Mouse (Mus musculus) Patski (cell line): Measurements from ENCODE around the gene Sfrp5. TPM values are rescaled to one million over a fixed set of nuclear protein-coding genes. Genes with fewer than 3 reads are reported as not detected.

Experiments
- ATAC-seq: fragments of 100-300 bp; one replicate; pipeline ENCODE4 v1.8.0; 2021
- CTCF ChIA-PET: fragments of 350-600 bp; sonication (Branson Sonifier 250); formaldehyde crosslinking; loops from one replicate; lab custom pipeline; 2022; ENCODE audit warnings: inconsistent platforms; lab: Charles Lee
- POLR2A ChIA-PET: fragments of 350-600 bp; sonication (Branson Sonifier 250); formaldehyde crosslinking; loops from one replicate; lab custom pipeline; 2022; ENCODE audit warnings: antibody characterized with exemption, inconsistent platforms; lab: Charles Lee
- DNase-seq: peaks from one replicate; pipeline ENCODE4 v3.0.0-alpha.2; 2011; ENCODE audit warnings: low read depth, low spot score
- H3K27me3 ChIP-seq: fragments of 371-371 bp; one replicate; pipeline ENCODE4 v1.5.1; 2021
- CTCF ChIP-seq: fragments of 100-300 bp; IDR thresholded peaks from one replicate; pipeline ENCODE4 v1.5.1; 2021
- in situ Hi-C: fragments of 300-500 bp; cut with MboI; formaldehyde crosslinking; loops from 3 replicates; pipeline ENCODE4 v1.11.1; 2018; ENCODE audit warnings: low pct_unique_long_range_greater_than_20kb, mixed read lengths
- polyA plus RNA-seq: library from polyadenylated mRNA; unstranded; gene quantifications from one replicate; pipeline ENCODE4 v1.2.3, GENCODE M21; 2021

Gene Sfrp5
- polyA plus RNA-seq, 1 experiment from 2014 or later = 0.04 TPM

DNA sequence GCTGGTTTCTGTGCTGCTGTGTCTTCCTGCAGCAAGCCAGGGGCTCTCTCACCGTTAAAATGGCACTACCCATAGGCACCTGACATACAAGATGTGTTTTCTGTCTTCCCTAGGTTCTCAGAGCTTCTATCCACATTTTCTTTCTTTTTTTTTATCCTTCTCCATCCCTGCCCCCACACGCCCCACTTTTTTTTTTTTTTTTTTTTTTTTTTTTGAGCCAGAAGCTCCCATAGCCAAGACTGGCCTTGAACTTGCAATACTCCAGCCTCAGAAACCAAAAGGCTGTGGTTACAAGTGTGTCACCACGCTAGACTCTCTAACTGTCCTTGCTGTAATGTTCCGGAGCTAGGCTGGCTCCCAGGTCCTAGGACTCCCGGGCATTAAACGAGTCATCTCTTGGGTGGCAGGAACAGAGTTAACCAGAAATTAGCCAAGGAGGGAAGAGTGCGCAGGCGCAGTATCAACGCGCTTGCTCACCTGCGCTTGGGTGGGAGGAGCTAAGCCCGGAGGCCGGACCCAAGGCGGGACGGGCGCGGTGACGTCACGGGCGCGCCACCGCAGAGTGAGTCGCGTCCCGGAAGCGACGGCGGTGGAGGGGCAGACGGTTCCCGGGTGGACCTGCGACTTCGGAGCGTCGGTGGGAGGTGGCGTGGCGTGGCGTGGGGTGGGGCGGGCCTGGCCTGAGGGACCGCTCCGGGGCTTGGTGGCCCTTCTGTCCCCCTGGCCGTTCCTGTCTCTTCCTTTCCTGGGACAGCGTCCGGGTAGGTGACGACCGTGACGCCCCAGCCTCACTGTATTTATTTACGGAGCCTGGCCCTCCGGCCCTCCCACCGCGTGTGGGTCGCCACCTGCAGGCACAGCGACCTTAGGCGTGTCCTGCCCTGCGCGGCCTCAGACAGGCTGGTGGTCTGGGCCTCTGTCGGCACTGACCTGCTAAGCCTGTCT, 31.8 kb downstream of the Sfrp5 start:
- in situ Hi-C loops = no loop called here

DNA sequence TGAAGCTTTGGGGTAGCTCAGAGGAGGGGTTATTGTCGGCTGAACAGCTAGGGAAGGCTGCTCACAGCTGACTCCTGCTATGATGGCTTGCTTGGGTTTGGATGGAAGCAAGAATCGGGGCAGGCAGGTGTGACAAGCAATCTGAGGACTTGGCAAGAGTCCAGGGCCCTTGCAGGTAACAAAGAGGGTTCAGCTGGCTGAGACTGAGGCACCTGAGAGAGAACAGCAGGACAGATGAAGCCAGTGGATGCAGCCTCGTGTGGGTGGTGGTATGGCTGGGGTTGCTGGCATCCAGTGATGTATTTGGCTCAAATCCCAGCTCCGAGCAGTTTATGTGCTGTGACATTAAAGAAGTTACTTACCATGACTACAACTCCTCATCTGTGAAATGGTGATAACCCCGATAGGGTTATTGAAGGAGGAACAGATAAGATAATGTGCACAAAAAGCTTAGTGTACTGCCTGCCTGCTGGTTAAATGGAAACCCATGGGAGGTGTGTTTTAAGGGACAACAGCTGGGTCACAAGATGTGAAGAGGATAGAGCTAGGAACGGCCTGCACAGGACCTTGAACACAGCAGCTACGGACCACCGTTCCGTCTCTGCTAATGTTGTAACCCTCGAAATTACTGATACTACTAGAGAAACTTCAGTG, 32.6 kb downstream of the Sfrp5 start:
- ATAC-seq (no peak), DNase-seq (no peak)
- POLR2A ChIA-PET = interaction anchor here (0.7 to 0.9 kb wide), 3 partner anchors 15 to 432 kb away, joined by 4 to 8 read pairs (median 5); no protein-coding TSS in a partner anchor
- no peaks in the 10 kb centered on the region for H3K27me3 ChIP-seq
- TF ChIP-seq CTCF = no peak
- in situ Hi-C loops = no loop called here
- CTCF ChIA-PET = interaction anchor here (1.3 to 9.1 kb wide), 4 partner anchors 19 to 143 kb away, joined by 3 to 97 read pairs (median 21); partner anchors contain the start of gene Ankrd2

More for the DNA sequence above, 31.8 kb downstream of the Sfrp5 start:
- CTCF ChIA-PET = interaction anchor here (1.3 to 9.1 kb wide), 4 partner anchors 20 to 144 kb away, joined by 3 to 97 read pairs (median 21); partner anchors contain the start of gene Ankrd2
- no peak for TF ChIP-seq CTCF
- ATAC-seq (peak; percentile 81), DNase-seq (peak; percentile 90)
- POLR2A ChIA-PET = interaction anchor here (0.7 to 1.0 kb wide), 5 partner anchors 16 to 1354 kb away, joined by 3 to 8 read pairs (median 4); no protein-coding TSS in a partner anchor
- H3K27me3 ChIP-seq = no peaks in the 10 kb centered on the region

DNA sequence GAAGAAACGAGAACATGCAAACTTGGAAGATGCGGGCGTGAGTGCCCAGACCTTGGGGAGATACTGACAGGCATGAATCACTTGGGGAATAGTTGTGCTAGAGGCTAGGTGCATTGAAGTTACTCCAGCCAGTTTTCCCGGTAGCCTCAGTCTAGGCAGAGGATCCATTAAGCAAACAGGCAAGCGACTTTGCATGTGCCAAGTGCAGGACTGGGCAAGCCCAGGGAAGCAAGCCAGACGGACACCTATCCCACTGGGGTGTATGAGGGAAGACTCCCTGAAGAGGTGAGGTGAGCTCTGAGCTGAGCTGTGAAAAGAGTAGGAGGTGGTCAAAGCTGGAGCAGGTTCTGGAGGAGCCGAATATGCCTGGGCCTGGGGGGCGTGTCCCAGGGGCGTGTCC, 34.6 kb downstream of the Sfrp5 start:
- POLR2A ChIA-PET = interaction anchor here (1.4 kb wide), 1 partner anchor 23 kb away, joined by 4 read pairs; no protein-coding TSS in a partner anchor
- TF ChIP-seq CTCF = no peak

GRCm38 (mm10) chr19:42166766-42167165, 35.3 kb downstream of the Sfrp5 start:
- POLR2A ChIA-PET = interaction anchor here (1.4 to 1.7 kb wide), 2 partner anchors 18 to 22 kb away, joined by 4 to 10 read pairs; no protein-coding TSS in a partner anchor
- ATAC-seq (no peak), DNase-seq (no peak)
- no peak for TF ChIP-seq CTCF
- in situ Hi-C loops = no loop called here
- CTCF ChIA-PET = interaction anchor here (0.7 to 9.1 kb wide), 14 partner anchors 8 to 386 kb away, joined by 3 to 97 read pairs (median 3); partner anchors contain the start of genes Hoga1 and Pi4k2a
- H3K27me3 ChIP-seq = peaks cover 3% of the 10 kb centered on the region

More for the DNA sequence above, 34.6 kb downstream of the Sfrp5 start:
- in situ Hi-C loops = no loop called here
- no peak for DNase-seq
- CTCF ChIA-PET = interaction anchor here (1.1 to 9.1 kb wide), 4 partner anchors 17 to 133 kb away, joined by 3 to 97 read pairs (median 22); partner anchors contain the start of gene Pi4k2a
- ATAC-seq = no peak
- H3K27me3 ChIP-seq = peaks cover 3% of the 10 kb centered on the region

DNA sequence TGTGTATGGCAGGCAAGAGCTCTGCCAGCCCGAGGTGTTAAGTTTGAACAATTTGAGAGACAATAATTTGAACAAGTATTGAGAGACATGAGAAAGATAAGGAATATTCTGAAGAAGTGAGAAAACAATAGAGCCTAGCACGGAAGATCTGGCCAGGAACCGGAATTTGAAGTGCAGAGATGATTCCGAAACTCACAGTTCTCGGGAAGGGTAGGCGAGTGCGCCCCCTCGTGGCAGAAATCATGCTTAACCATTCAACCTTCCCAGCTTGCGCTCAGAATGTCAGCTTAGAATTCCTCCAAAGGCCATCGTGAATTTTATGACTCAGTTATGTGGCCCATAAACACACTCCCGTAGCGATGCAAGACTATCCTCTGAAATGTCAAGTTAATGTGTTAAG, 35.9 kb downstream of the Sfrp5 start:
- peaks cover 3% of the 10 kb centered on the region for H3K27me3 ChIP-seq
- ATAC-seq = peak; percentile 24
- in situ Hi-C loops = no loop called here
- DNase-seq = no peak
- POLR2A ChIA-PET = interaction anchor here (0.8 to 1.7 kb wide), 3 partner anchors 14 to 21 kb away, joined by 4 to 10 read pairs (median 7); no protein-coding TSS in a partner anchor
- CTCF ChIA-PET = interaction anchor here (0.6 to 9.1 kb wide), 18 partner anchors 8 to 387 kb away, joined by 3 to 97 read pairs (median 3); partner anchors contain the start of genes Ankrd2, Avpi1, Hoga1 and Pi4k2a
- peak; percentile 96 for TF ChIP-seq CTCF

DNA sequence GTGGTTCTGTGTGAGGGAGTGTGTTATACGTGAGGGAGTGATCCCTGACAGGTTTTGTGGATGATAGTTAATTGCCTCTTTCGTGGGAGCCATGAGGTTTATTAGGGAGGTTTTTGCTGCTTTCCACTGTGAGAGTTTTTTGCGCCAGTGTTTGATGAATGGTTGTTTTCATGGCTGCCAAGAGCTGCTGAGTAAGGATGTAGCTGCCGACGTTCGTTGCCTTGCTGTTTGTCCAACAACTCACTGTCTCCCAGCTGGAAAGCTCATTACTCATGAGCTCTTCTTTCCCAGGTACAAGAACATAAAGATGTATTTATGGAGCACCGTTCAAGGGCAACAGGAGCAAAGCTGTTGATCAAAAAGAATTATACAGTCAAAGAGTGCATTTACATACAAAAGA, 37.9 kb downstream of the Sfrp5 start:
- TF ChIP-seq CTCF = no peak
- no peak for DNase-seq
- ChIA-PET CTCF (interaction anchor here (0.7 to 9.1 kb wide), 4 partner anchors 14 to 129 kb away, joined by 5 to 97 read pairs (median 8); partner anchors contain the start of genes Ankrd2 and Hoga1), POLR2A (no interaction called here)
- in situ Hi-C loops = no loop called here
- H3K27me3 ChIP-seq = peaks cover 3% of the 10 kb centered on the region
- no peak for ATAC-seq

DNA sequence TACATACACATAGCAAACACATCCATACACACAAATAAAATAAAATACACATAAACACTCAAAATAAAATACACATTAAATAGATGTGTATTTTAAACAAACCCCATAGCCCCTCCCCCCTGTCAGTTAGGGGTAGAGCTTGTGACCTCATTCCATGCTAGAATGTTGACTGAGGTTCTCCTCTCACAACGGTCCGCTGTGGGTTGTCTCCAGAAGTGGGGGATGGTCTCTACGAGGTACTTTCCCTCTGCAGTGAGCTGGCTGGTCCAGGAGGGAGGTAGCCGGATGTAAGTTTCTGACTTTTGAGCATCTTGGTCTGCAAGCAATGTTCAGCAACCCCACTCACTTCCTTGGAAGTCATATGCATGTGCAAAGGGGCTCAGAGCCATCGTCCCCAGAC, 38.3 kb downstream of the Sfrp5 start, which contains the start of gene Zfyve27:
Gene Zfyve27, plus strand, starts transcription at position 188 of the 400 bp plus-strand sequence.
- peaks cover 3% of the 10 kb centered on the region for H3K27me3 ChIP-seq
- ATAC-seq = no peak
- in situ Hi-C loops = no loop called here
- CTCF ChIA-PET = interaction anchor here (0.9 to 9.1 kb wide), 3 partner anchors 13 to 128 kb away, joined by 6 to 97 read pairs (median 11); partner anchors contain the start of gene Ankrd2
- no peak for DNase-seq
- POLR2A ChIA-PET = no interaction called here
- no peak for TF ChIP-seq CTCF

GRCm38 (mm10) chr19:42158246-42159017, 43.6 kb downstream of the Sfrp5 start:
- no peak for DNase-seq
- POLR2A ChIA-PET = interaction anchor here (0.5 to 1.1 kb wide), 3 partner anchors 28 to 106 kb away, joined by 3 to 6 read pairs (median 5); no protein-coding TSS in a partner anchor
- TF ChIP-seq CTCF = no peak

More at GRCm38 (mm10) chr19:42158246-42159017, 43.6 kb downstream of the Sfrp5 start:
- in situ Hi-C loops = no loop called here
- ATAC-seq = no peak
- peaks cover 3% of the 10 kb centered on the region for H3K27me3 ChIP-seq
- CTCF ChIA-PET = interaction anchor here (1.0 to 1.9 kb wide), 3 partner anchors 8 to 78 kb away, joined by 3 to 5 read pairs (median 3); no protein-coding TSS in a partner anchor
